Mouse (Mus musculus) adrenal gland, postnatal 25 days (tissue): Measurements from ENCODE around the gene Cacnb1. TPM values are rescaled to one million over a fixed set of nuclear protein-coding genes. Genes with fewer than 3 reads are reported as not detected.

Experiments
- DNase-seq: peaks from one replicate; pipeline ENCODE4 v3.0.0; 2021; ENCODE audit warnings: mixed read lengths
- total RNA-seq: library from RNA; stranded (reverse); gene quantifications from 2 replicates; pipeline ENCODE4 v1.2.3, GENCODE M21; 2021

Gene Cacnb1
- total RNA-seq, 1 experiment from 2014 or later, result 10.4 TPM

DNA sequence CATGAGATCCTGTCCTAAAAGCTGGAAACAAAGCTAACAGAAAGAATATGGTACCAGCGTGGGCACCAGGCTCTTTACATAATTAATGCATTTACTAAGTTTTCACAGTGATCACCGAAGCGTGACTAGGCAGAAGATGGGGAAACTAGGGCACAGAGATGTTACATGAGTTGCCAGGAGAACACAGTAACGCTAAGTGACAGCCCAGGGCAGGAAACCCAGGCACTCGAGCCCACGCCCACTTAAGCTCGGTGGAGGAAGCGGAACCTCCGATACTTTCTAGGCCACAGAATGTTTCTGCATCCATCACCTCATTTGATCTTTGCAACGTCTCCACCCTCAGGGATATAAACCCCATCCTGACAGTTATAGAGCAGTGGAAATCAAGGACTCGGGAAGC, 14.7 kb downstream of the Cacnb1 start:
- no peak for DNase-seq

DNA sequence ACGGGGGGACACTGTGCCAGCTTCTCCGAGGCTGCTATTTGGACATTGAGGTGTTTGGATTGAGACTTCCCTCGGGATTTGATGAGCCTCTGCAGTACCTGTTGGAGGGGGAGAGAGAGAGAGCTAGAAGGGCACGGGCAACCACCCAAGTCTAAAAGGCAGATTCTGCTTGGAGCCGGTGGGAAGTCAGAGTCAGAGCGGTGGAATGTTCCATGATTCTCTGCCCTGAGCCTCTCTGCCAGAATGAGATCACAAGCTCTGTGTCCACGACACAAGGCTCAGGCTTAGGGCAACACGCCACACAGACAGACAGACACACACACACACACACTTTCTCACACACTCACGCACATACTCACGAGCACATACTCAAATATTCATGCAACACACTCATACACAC, 17.1 kb downstream of the Cacnb1 start:
- DNase-seq, result peak; percentile 55

DNA sequence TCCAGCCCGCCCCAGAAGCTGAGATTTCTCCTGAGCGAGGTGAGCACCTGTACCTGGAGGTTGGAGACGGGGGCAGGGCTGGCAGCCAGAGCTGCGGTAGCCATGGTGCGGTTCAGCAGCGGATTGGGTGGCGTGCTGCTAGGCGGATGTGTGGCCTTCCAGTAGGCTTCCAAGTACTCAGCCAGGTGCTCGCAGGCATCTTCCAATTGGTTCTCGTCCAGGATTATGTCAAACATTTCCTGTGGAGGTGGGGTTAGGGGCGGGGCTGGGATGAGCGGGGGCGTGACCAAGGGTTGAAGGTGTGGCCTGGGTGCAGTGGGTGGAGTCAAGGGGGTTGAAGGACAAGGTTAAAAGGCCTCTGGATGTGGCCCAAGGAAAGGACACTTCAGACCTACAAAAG, 17.8 kb downstream of the Cacnb1 start:
- no peak for DNase-seq

DNA sequence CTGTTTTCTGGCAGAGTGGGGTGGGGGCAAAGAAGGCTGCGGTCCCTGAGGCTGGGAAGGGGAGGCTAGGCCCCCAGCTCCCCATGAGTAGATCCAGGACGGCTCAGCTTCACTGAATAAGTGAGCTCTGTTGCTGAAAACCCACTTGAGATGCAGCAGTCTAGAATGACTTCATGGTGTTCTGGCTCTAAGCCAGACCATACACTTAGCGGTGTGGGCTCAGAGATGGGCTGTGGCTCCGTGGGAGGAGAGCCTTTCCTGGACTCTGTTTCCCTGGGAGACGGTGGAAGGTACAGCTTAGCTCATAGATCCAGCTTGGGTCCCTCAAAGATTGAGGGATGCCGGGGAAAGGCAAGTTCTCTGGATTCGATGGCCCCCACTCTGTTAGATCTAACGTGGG, 18.7 kb downstream of the Cacnb1 start:
- DNase-seq, result no peak

DNA sequence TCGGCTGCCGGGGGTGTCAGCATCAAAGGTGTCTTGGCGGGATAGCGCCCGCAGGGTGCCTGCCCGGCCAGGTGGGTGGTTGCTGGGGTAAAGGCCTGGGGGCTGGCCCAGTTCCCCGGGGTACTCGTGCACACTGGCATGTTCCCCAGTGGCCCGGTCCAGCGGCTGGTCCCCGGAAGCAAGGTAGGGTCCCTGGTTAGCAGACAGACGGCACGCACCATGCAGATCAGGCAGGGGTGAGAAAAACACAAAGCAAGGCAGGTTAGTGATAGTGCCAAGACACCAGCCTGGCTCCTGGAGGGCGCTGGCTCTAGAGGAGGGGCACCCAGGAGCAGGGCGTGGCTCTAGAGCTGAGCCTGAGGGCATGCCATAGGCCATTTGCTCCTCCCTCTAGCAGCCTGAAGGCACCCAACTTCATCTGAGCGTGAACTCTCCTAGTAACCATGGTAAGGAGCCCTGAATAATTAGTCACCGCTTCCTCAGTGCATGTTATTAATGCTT, 19.6 kb downstream of the Cacnb1 start:
- no peak for DNase-seq

DNA sequence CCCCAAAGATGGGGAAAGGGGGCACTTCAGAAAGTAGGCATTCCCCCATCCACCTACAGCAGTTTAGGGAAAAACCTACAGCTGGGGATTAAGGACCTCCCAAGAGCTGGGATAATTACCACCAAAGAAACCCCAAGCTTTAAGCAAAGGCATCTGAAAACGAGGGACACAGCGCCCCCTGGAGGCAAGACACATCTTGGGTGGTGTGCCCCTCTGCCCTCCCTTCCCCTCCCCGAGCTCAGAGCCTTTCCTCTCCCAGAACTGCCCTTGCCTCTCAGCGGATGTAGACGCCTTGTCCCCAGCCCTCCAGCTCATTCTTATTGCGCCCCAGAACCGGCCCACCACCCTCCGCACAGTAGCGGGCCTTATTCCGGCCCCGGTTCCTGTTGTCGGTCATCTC, 20.2 kb downstream of the Cacnb1 start:
- DNase-seq, result peak; percentile 80

DNA sequence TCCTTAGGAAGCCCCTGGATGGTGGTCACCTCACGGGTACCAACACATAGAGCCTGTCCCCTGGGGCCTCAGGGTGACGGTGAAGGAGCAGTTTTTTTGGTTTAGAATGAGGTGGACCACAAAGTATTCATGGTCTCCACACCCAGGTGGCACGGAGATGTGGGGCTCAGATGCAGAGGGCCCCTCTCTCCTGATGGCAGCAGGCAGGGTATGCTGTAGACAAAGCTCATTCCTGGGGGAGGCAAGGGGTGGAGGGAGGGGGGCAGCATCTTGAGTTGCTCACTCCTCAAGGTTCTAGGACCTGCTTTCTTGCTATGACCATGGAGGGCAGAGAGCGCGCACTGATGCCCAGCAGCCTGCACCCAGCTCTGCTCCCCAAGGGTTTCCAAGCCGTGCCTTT, 20.8 kb downstream of the Cacnb1 start:
- no peak for DNase-seq

DNA sequence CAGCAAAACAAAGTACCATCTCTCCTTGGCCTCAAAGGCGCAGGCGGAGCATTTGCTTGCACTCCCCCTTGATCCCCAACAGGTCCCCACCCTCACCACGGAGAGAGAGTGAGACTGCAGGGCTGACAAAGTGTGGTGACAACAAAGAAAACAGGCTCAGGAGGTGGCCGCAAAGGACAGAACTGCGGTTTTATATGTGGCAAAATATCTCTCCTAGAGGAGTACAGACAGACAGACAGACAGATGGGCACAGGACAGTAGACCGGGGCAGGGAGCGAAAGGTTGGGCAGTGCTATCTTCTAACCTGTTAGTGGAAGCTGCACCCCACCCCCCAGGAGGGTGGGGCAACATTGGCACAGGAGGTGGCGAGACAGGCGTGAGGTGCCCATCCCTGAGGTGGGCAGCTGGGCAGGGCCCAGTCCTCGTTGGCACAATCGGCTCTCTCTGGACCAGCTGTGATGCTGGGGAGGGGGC, 21.4 kb downstream of the Cacnb1 start:
- no peak for DNase-seq

DNA sequence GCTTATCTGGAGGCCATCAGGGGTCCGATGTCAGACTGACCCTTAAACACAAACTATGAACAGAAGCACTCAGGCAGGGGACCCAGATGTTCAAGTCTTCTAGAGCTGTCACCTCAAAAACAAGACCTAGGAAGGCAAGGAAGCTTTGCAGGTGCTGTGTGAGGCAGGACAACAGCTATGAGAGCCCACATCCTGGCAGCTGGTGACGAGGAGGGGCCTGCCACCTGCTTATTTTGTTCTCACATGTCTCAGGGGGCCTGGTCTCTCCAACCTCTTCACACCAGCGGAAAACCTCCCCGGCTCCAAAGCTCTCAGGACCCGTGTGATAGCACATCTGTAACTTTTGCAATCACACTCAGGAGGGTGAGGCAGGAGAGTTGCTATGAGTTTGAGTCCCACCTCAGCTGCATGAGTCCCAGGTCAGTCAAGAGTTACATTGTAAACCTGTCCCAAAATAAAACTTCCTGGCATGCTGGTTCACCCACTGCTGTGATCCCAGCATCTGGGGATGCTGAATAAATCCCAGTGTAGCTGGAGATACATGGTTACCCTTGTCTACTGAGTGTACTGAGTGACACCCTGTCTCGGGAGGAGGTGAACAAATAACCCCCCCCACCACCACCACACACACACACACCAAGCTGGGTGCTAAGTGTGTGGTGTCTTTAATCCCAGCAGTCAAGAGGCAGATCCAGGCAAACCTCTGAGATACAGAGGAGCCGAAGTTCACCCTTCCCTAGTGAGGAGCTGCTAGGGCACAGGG, 22.3 kb downstream of the Cacnb1 start:
- no peak for DNase-seq

DNA sequence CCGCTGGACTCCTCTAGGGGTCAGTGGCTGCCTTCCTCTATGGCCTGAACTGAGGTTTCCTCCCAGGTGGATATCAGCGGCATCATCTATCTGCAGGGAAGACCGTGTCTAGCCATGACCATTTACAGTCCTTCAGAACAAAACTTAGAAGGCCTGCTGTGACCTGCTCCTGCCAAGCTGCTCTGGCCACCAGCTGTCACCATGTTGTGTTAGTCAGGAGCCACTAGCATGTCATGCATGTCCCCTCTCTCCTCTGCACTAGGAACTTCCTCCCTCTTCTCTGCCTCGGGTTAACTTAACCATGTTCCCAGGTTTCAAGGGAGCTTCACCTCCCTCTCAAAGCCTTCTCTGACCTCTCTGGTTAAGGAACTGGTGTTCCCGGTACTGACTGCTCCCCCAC, 23.1 kb downstream of the Cacnb1 start:
- DNase-seq, result no peak

DNA sequence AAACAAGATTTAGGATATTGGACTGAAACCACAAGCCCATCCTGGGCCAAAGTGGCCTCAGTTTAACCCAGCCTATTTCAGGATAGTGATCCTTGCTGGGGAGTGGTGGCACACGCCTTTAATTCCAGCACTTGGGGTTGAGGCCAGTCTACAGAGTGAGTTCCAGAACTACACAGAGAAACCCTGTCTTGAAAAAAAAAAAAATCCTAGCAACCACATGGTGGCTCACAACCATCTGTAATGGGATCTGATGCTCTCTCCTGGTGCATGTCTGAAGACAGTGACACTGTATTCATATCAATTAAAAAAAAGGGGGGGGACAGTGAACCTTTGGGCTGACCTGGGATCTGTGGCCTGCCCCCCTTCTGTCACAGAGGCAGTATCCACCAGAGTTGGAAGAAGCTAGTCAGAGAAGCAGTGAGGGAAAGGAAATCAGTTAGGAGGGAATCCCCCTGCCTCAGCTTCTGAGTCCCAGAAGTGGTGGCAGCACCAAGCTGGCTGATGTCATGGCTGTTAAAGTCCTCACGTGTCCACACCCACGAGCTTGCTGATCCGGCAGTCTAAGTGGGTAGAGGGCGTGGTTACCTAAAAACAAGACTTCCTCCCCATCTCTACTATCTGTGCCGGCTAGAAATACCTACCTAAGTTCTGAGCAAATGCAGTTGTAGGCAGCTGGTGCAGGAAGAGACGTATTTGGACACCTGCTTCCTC, 23.8 kb downstream of the Cacnb1 start:
- DNase-seq, result no peak

DNA sequence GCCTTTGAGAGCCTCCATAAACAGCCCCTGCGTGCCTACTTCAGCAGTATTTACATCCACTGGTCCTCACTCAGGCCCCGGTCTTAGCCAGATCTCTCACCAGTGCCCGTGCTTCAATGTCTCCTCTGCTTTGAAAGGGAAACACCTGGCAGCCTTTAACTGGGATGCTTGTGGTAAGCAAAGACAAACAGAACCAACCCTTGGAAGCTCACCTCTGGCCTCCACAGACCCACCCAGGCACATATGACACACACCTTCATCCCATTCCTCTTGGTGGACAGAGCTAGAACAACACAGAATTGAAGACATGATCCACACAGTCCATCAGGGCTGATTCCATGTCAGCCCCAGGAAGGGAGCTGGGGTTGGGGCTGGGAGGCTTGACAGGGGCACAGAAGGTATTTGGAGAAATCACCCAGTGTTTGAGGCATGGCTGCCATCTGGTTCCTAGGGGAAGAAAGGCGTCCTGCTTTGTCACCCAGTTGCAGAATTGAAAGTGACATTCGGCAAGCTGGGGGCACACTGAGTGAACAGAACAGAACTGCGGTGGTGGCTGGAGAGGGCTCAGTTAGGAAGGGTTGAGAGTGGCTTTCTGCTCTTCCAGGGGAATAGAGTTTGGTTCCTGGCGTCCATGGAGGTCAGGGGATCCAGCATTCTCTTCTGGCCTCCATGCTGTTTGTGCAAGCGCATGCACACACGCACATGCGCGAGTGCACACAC, 24.6 kb downstream of the Cacnb1 start:
- DNase-seq, result no peak

DNA sequence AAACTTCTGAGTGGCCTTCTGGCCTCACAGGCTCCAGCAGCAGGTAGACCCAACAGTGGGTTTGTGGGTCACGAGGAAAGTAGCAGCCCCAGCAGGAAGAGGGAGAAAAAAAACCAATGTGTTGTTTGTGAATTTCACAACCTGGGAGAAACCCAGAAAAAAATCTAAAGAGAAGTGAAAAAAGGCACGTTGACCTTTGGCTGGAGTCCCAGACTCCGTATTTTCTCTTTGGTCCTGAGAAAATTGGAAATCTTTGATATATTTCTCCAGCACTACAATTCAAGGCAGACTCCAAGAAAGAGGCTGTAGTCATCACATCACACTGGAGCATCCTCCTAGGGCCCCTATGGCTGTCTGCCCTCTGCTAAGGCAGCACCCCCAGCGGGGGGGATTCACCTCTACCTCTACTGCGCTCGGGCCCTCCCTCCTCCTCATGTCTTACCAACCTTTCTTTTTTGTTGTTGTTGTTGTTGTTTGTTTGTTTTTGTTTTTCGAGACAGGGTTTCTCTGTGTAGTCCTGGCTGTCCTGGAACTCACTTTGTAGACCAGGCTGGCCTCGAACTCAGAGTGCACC, 25.4 kb downstream of the Cacnb1 start:
- DNase-seq, result no peak

DNA sequence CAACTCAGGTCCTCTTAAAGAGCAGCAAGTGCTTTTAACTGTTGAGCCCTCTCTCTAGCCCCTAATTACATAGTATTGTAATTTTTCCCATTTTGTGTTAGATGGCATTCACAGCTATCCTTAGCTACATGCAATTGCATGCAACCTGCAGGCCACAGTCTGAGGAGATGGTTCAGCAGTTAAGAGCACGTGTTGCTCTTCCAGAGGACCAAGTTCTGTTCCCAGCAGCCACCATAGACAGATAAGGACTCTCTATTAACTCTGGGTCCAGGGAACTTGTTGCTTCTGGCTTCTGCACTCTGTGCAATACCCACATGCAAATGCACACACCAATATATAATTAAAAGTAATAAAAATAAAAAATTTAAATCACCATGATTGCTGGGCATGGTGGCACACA, 26.1 kb downstream of the Cacnb1 start:
- DNase-seq, result no peak

DNA sequence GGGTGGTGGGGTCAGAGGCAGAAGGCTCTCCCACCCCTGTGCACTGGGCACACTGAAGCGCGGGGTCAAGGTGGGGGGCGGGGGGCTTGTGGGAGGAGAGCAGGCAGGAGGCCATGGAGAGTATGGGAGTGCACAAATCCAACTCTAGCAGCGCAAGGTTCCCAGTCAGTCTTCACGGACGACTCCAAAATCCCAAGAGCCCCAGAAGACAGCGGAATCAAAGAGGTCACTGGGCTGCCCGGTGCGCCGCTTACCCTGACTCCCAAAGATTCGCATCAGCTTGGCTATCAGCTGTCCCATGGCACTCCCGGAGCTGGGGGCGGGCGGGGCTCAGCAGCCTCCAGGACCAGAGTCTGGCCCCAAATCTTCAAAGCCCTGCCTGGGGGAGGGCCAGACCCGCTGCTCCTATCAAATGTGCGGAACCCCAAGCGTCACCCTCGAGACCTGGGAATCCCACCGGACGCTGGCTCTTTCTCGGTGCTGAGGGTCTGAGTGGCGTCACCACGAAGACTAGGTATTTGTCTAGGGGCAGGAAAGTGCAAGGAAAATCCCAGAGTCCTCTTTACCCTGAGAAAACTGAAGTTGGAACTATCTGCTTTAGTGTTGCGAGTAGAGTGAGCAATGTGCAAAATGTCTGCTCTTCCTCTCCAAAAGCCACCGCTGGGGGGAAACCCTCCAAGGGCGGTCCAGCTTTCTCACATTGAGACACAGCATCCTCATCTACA, 27.1 kb downstream of the Cacnb1 start, which contains the start of gene Arl5c:
Arl5c (minus strand) TSS at position 618 of the 725 bp plus-strand sequence.
- no peak for DNase-seq

DNA sequence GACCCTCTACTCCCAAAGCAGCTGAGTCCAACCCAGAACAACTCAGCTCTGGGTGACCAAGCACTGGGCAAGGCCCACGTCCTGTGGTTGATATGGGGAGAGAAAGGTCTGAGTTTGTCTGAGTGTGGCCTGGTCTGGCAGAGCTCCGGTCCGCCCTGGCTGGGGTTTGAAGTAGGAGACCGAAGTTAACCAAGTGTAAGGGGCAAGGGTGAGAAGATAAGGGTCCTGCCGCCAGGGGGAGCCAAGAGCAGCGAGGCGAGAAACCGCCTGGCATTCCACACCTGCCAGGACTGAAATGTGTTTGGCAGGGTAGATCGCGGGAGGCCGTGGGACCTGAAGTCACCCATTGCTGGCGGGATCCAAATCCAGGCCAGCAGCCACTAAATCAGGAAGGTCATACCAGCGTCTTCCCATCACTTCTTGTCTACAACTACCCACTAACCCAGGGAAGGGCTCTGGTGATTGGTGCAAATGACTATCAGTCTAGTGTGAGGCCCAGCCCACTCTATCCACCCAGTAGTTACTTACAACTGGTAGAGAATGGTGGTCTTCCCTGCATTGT, 28.2 kb downstream of the Cacnb1 start:
- DNase-seq, result peak; percentile 85

DNA sequence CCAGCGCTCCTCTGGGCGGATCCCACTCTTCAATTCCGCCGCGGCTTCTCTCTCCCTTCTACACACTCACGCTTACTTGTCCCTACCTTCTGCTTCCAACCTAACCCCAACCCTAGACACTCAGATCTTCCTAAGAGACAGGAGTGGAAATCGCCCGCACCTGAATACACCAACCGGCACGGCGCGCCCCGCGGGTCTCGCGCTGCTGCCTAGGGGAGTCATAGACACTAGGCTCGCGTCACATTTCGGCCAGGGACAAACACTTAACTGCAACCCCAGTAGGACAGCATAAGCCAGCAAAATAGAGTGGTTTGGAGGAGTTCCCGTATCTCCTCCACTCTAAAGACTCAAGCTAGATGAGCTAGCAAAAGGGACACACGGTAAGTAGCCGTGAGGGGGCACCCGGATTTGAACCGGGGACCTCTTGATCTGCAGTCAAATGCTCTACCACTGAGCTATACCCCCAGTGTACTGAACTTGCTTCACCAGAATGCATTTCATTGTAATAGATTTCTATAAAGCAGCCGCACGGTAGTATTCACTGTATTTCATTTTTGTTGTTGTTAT, 34.2 kb downstream of the Cacnb1 start:
- peak; percentile 89 for DNase-seq

DNA sequence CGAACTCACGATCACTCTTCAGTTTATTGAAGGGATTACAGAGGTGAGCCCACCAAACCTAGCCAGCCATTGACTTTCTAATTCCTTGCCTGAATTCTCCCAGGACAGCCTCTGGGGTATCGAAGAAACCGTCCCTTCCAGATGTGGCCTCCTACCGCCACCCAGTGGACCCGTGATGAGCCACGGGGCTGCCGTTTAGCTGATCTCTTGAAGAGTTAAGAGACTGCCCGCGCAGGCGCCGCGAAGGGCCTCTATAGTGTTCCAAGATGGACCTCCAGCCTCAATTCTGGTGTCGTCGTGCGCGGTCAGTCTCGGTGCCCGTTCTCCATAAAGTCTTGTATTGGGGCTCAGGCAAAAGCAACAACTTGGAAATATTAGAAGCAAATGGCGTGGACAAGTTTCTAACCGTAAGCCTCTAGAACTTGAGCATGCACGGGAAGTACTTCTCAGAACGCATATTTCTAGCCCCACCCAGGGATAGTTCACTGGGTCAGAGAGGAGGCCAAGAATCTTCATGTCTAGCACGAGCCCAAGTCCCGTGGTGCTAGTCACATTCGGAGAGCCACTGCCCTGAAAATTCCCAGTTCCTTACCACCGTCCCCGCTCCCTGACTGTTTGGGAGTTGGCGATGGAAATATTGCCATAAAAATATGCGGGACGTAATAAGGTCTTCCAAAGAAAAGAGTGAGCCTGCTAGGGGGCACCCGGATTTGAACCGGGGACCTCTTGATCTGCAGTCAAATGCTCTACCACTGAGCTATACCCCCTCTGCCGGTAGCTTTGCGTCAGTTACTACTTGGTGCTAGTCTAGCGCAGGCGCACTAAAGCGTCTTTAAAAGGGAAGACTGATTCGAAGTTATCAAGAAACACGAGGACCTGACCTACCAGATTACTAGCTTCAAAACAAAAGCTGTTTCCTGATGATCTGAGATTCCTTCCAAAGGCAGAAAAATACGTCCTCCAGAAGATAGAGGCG, 35.0 kb downstream of the Cacnb1 start:
- DNase-seq, result peak; percentile 91

DNA sequence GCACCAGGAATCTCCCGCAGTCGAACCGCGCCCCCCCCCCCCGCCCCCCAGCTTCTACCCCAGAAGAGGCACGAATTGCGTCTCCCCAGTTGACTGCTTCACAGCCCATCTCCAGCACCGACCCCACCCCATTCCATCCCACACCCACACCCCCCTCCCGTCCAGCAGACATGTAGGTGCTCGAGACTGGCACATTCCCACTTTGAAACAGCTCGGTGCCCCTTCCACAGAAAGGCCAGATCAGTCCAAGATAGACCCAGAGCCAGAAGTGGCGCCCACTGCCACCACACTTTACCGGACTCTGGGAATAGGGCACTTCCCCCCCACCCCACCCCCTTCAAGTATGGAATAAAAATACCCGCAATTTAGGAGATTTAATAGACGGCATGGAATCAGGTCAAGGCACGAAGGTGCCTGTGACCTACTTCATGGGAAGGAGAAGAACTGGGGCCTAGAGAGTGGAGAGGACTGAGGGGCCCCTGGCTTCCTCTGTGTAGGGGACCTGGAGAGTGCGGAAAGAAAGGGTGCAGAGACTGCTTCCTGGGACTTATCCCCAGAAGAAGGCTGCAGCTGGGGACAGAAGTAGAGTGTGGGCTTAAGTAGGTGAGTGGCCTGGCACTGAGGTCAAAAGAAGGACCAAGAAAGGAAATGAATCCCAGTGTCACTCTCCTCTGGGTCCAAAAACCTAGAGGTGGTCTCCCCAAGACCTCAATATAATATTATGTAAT, 35.9 kb downstream of the Cacnb1 start:
- DNase-seq, result no peak
